Mouse (Mus musculus): ENCODE data around the gene Ormdl3. TPM values are rescaled to one million over a fixed set of nuclear protein-coding genes. Genes with fewer than 3 reads are reported as not detected.
"Not testable (repeated sequence)": the region's sequence is repeated elsewhere in the genome, so short reads cannot be mapped to it uniquely, and the experiment has no call there.

The Ormdl3 gene
- total and polyA plus RNA-seq, 3 experiments: 40.2 to 61.2 (median 40.9) TPM

DNA sequence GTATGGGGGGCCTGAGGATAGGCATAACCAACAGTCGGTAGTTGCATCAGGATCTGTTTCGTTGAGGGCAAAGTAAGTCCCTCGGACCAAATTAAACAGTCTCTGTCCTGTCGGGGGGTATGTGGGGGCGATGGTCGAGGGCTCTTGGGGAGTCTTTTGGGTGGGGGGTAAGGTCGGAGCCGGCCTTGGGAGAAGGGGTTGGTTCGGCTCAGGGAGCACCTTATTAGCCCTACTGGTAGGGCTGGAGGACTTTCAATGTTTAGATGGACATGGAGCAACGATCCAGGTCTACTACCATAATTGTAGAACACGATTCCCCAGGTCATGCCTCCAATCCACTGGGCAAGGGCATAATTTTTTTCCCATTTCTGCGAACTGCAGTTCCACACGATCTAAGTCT is 33.6 kb upstream of the Ormdl3 start:
- no peak overlapping the region for H3K4me3 ChIP-seq
- H3K4me1 ChIP-seq (ENCODE audit: control insufficient read depth, insufficient read depth, low read length): no peaks in the 10 kb centered on the region
- TF ChIP-seq CTCF (IDR thresholded peaks at IDR 0.05) (no peak), EP300 (IDR thresholded peaks at IDR 0.05; ENCODE audit: insufficient read depth, low read depth, low read length) (no peak), POLR2A (IDR thresholded peaks at IDR 0.05; ENCODE audit: insufficient read depth, low read depth, low read length) (no peak)
- intact Hi-C loops (cut with DNase I): no loop called here
- H3K9ac ChIP-seq (ENCODE audit: low read depth, low read length): no peak overlapping the region
- H3K36me3 ChIP-seq (ENCODE audit: control insufficient read depth, insufficient read depth, low read length): no peaks in the 10 kb centered on the region
- WGBS: 88% methylated on average over 13 of the region's 13 CpGs
- no peaks in the 10 kb centered on the region for H3K79me2 ChIP-seq (replicated peaks; ENCODE audit: control insufficient read depth, insufficient read depth, low read length)
- DNase-seq: no peak
- H3K27me3 ChIP-seq (ENCODE audit: control insufficient read depth, insufficient read depth, low read length): no peaks in the 10 kb centered on the region
- H3K27ac ChIP-seq: no peak overlapping the region

GRCm38 (mm10) chr11:98606763-98607162 is 19.6 kb upstream of the Ormdl3 start:
- TF ChIP-seq EP300 (IDR thresholded peaks at IDR 0.05; ENCODE audit: insufficient read depth, low read depth, low read length) (no peak), CTCF (IDR thresholded peaks at IDR 0.05) (peak; percentile 88), POLR2A (IDR thresholded peaks at IDR 0.05; ENCODE audit: insufficient read depth, low read depth, low read length) (no peak)
- intact Hi-C loops (cut with DNase I): loop anchor here (1.0 kb wide), 2 partner anchors 28 to 49 kb away; no protein-coding TSS in a partner anchor
- Histone ChIP-seq H3K27me3 (ENCODE audit: control insufficient read depth, insufficient read depth, low read length) (no peaks in the 10 kb centered on the region), H3K79me2 (replicated peaks; ENCODE audit: control insufficient read depth, insufficient read depth, low read length) (no peaks in the 10 kb centered on the region), H3K4me3 (no peak overlapping the region), H3K27ac (no peak overlapping the region), H3K36me3 (ENCODE audit: control insufficient read depth, insufficient read depth, low read length) (no peaks in the 10 kb centered on the region), H3K9ac (ENCODE audit: low read depth, low read length) (no peak overlapping the region), H3K4me1 (ENCODE audit: control insufficient read depth, insufficient read depth, low read length) (no peaks in the 10 kb centered on the region)
- 4% methylated on average over 3 of the region's 3 CpGs for WGBS
- no peak for DNase-seq

GRCm38 (mm10) chr11:98604911-98605310 is 17.7 kb upstream of the Ormdl3 start:
- H3K4me3 ChIP-seq; H3K36me3 ChIP-seq (ENCODE audit: control insufficient read depth, insufficient read depth, low read length); intact Hi-C loops (cut with DNase I); H3K27me3 ChIP-seq (ENCODE audit: control insufficient read depth, insufficient read depth, low read length); DNase-seq; H3K79me2 ChIP-seq (replicated peaks; ENCODE audit: control insufficient read depth, insufficient read depth, low read length); H3K27ac ChIP-seq; H3K4me1 ChIP-seq (ENCODE audit: control insufficient read depth, insufficient read depth, low read length); H3K9ac ChIP-seq (ENCODE audit: low read depth, low read length): not testable (repeated sequence)
- WGBS: 68% methylated on average over 6 of the region's 6 CpGs

GRCm38 (mm10) chr11:98603953-98604352 is 16.8 kb upstream of the Ormdl3 start:
- TF ChIP-seq CTCF (IDR thresholded peaks at IDR 0.05): no peak
- no peak for TF ChIP-seq POLR2A (IDR thresholded peaks at IDR 0.05; ENCODE audit: insufficient read depth, low read depth, low read length)
- no peak for TF ChIP-seq EP300 (IDR thresholded peaks at IDR 0.05; ENCODE audit: insufficient read depth, low read depth, low read length)
- no peak overlapping the region for H3K27ac ChIP-seq
- H3K4me1 ChIP-seq (ENCODE audit: control insufficient read depth, insufficient read depth, low read length): no peaks in the 10 kb centered on the region
- DNase-seq: no peak
- WGBS: 80% methylated on average over 2 of the region's 2 CpGs
- intact Hi-C loops (cut with DNase I): no loop called here
- no peaks in the 10 kb centered on the region for H3K79me2 ChIP-seq (replicated peaks; ENCODE audit: control insufficient read depth, insufficient read depth, low read length)
- H3K4me3 ChIP-seq: no peak overlapping the region
- no peak overlapping the region for H3K9ac ChIP-seq (ENCODE audit: low read depth, low read length)
- H3K27me3 ChIP-seq (ENCODE audit: control insufficient read depth, insufficient read depth, low read length): no peaks in the 10 kb centered on the region
- H3K36me3 ChIP-seq (ENCODE audit: control insufficient read depth, insufficient read depth, low read length): no peaks in the 10 kb centered on the region

DNA sequence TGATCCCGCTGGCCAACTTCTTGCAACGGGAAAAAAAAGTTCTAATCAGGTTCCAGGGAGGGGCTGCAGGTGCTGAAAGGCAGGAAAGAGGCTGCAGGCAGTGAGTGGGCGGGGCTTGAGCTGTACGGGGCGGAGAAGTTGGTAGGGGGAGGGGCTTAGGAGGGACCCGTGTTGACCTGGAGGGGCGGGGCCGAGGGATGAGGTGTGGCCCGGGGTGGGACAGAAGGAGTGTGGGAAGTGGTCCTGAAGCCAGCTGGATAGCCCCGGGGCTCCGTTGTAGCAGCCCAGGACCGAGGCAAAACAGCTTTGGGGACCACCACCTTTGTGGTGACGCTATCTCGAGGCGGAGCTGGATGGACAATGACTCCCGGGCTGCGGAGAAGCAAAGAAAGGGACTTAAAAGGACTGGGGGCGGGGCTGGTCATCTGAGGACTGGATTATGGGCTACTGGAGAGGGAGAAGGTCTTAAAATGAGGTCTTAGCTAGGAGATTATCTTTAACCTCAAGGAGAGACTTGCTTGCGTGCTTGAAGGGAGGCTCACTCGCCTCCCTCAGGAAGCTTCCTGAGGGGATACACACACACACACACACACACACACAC is 15.0 kb upstream of the Ormdl3 start:
- Histone ChIP-seq H3K4me1 (ENCODE audit: control insufficient read depth, insufficient read depth, low read length) (no peaks in the 10 kb centered on the region), H3K27ac (no peak overlapping the region), H3K79me2 (replicated peaks; ENCODE audit: control insufficient read depth, insufficient read depth, low read length) (no peaks in the 10 kb centered on the region), H3K9ac (ENCODE audit: low read depth, low read length) (no peak overlapping the region), H3K4me3 (no peak overlapping the region), H3K27me3 (ENCODE audit: control insufficient read depth, insufficient read depth, low read length) (no peaks in the 10 kb centered on the region), H3K36me3 (ENCODE audit: control insufficient read depth, insufficient read depth, low read length) (no peaks in the 10 kb centered on the region)
- intact Hi-C loops (cut with DNase I): no loop called here
- 4% methylated on average over 20 of the region's 20 CpGs for WGBS
- TF ChIP-seq POLR2A (IDR thresholded peaks at IDR 0.05; ENCODE audit: insufficient read depth, low read depth, low read length) (no peak), EP300 (IDR thresholded peaks at IDR 0.05; ENCODE audit: insufficient read depth, low read depth, low read length) (no peak), CTCF (IDR thresholded peaks at IDR 0.05) (no peak)
- no peak for DNase-seq

DNA sequence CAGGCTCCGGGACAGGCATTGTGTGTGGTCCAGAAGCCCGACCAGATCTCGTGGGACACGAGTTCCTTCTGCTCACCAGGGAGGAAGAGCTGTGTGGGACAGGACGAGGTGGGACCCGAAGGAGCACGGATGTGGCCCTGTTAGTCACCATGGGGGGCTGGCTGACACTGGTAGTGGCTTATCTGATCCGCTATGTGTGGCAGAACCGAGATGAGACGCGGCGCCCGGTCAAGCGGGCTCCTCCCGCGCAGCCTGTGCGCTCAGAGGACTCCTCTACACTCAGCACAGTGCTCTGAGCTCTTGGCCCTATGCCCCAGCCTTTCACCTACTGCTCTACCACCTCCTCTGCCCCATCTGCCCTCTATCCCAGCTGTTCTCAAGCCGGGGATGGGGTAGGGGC is 12.1 kb upstream of the Ormdl3 start:
- no peak for DNase-seq
- Histone ChIP-seq H3K79me2 (replicated peaks; ENCODE audit: control insufficient read depth, insufficient read depth, low read length) (no peaks in the 10 kb centered on the region), H3K9ac (ENCODE audit: low read depth, low read length) (no peak overlapping the region), H3K4me3 (no peak overlapping the region), H3K4me1 (ENCODE audit: control insufficient read depth, insufficient read depth, low read length) (no peaks in the 10 kb centered on the region), H3K36me3 (ENCODE audit: control insufficient read depth, insufficient read depth, low read length) (no peaks in the 10 kb centered on the region), H3K27me3 (ENCODE audit: control insufficient read depth, insufficient read depth, low read length) (no peaks in the 10 kb centered on the region), H3K27ac (no peak overlapping the region)
- no peak for TF ChIP-seq EP300 (IDR thresholded peaks at IDR 0.05; ENCODE audit: insufficient read depth, low read depth, low read length)
- no peak for TF ChIP-seq CTCF (IDR thresholded peaks at IDR 0.05)
- no peak for TF ChIP-seq POLR2A (IDR thresholded peaks at IDR 0.05; ENCODE audit: insufficient read depth, low read depth, low read length)
- intact Hi-C loops (cut with DNase I): loop anchor here (5.0 kb wide), 1 partner anchor 257 kb away; no protein-coding TSS in a partner anchor
- 13% methylated on average over 18 of the region's 18 CpGs for WGBS

All from heart, adult 2 months (tissue).